Mouse (Mus musculus) embryonic fibroblast, embryonic 13.5 days (primary cell): Measurements from ENCODE around the gene Rnf217. TPM values are rescaled to one million over a fixed set of nuclear protein-coding genes. Genes with fewer than 3 reads are reported as not detected.
A peak's percentile ranks its signal among the peaks of the same experiment; 100 is the strongest.

Experiments
- H3K27ac ChIP-seq: 2 replicates; pipeline ENCODE4 v1.5.1; 2012; ENCODE audit warnings: low read length, control low read depth, inconsistent platforms; ENCODE audit not compliant: insufficient read depth
- H3K4me1 ChIP-seq: 2 replicates; pipeline ENCODE4 v1.6.1; 2011; ENCODE audit warnings: low read length; ENCODE audit not compliant: control insufficient read depth, insufficient read depth
- H3K4me3 ChIP-seq: 2 replicates; pipeline ENCODE4 v1.5.1; 2011; ENCODE audit warnings: mild to moderate bottlenecking, control low read depth, low read length; ENCODE audit not compliant: insufficient read depth
- CTCF ChIP-seq: IDR thresholded peaks from 2 replicates; pipeline ENCODE4 v1.5.1; 2011; ENCODE audit warnings: mild to moderate bottlenecking, control low read depth, low read length, moderate library complexity, borderline replicate concordance; ENCODE audit not compliant: insufficient read depth
- POLR2A ChIP-seq: IDR thresholded peaks from 2 replicates; pipeline ENCODE4 v1.6.1; 2011; ENCODE audit warnings: low read depth, mild to moderate bottlenecking, control low read depth, low read length, moderate library complexity
- polyA plus RNA-seq: library from polyadenylated mRNA; stranded (reverse); fragments of >200 nt; gene quantifications from 2 replicates; pipeline ENCODE4 v1.2.4, GENCODE M21; 2011; ENCODE audit warnings: low read depth; ENCODE audit not compliant: missing spikeins, insufficient read length

The Rnf217 gene
- polyA plus RNA-seq, 1 experiment = 7.2 TPM

GRCm38 (mm10) chr10:31538243-31538642 is 70.7 kb downstream of the Rnf217 start:
- TF ChIP-seq CTCF = no peak
- TF ChIP-seq POLR2A = no peak
- peaks cover 13% of the 10 kb centered on the region for H3K4me1 ChIP-seq
- peak overlapping the region; percentile 70; the same call in 1 of the 2 replicates for H3K27ac ChIP-seq
- no peak overlapping the region for H3K4me3 ChIP-seq

GRCm38 (mm10) chr10:31537213-31537612 is 71.8 kb downstream of the Rnf217 start:
- H3K27ac ChIP-seq = no peak overlapping the region
- H3K4me1 ChIP-seq = peaks cover 16% of the 10 kb centered on the region
- TF ChIP-seq CTCF (no peak), POLR2A (no peak)
- no peak overlapping the region for H3K4me3 ChIP-seq

DNA sequence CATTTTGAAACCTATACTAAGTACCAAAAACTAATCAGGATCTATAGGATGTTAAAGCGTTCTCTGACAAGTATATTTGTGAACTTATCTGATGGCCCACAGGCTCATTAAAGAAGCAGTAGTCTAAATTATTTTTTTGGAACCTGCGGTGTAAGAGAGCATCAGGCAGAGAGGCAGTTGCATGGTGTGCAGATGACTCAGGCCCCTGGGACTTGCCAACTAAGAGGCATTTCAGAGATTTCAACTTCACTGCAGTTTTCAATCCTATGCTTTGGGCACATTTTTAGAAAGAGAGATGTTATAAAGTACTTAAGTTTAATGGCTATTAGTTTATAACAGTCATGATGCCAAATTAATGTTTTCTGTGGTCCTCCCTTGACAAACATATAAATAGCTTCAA is 73.9 kb downstream of the Rnf217 start:
- H3K27ac ChIP-seq = no peak overlapping the region
- TF ChIP-seq POLR2A (no peak), CTCF (no peak)
- peaks cover 16% of the 10 kb centered on the region for H3K4me1 ChIP-seq
- no peak overlapping the region for H3K4me3 ChIP-seq

GRCm38 (mm10) chr10:31533270-31533826 is 75.6 kb downstream of the Rnf217 start:
- no peak for TF ChIP-seq POLR2A
- TF ChIP-seq CTCF = no peak
- Histone ChIP-seq H3K27ac (peak overlapping the region; percentile 41; the same call in 1 of the 2 replicates), H3K4me1 (peaks cover 16% of the 10 kb centered on the region), H3K4me3 (no peak overlapping the region)

- TF ChIP-seq POLR2A (no peak), CTCF (no peak)
- H3K27ac ChIP-seq = peak overlapping the region; percentile 41; the same call in 1 of the 2 replicates
- H3K4me1 ChIP-seq = peaks cover 16% of the 10 kb centered on the region
- H3K4me3 ChIP-seq = no peak overlapping the region
These were observed 76.2 kb downstream of the Rnf217 start for GRCm38 (mm10) chr10:31532782-31533181.

GRCm38 (mm10) chr10:31528297-31528984 is 80.5 kb downstream of the Rnf217 start:
- no peak overlapping the region for H3K4me3 ChIP-seq
- H3K4me1 ChIP-seq = peaks cover 11% of the 10 kb centered on the region
- TF ChIP-seq CTCF (no peak), POLR2A (no peak)
- no peak overlapping the region for H3K27ac ChIP-seq

DNA sequence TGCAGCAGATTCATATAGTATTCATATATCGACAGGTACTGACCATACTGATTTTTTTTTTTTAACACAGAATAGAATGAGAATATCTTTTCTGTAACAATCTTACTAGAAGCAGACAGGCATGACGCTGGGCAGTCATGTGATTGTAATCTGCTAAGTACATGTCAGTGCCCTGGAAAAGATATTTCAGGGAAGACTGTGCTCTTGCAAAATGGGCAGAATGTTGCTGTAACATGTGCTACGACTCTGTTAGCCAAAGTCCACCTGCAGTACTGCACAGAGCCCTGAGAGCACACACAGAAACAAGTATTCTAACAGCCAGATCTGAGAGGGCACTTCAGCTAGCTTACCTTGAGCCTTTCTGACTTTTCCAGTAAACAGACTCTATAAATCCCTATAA is 83.3 kb downstream of the Rnf217 start:
- no peak overlapping the region for H3K27ac ChIP-seq
- H3K4me3 ChIP-seq = no peak overlapping the region
- H3K4me1 ChIP-seq = peaks cover 8% of the 10 kb centered on the region
- TF ChIP-seq POLR2A = no peak
- no peak for TF ChIP-seq CTCF

DNA sequence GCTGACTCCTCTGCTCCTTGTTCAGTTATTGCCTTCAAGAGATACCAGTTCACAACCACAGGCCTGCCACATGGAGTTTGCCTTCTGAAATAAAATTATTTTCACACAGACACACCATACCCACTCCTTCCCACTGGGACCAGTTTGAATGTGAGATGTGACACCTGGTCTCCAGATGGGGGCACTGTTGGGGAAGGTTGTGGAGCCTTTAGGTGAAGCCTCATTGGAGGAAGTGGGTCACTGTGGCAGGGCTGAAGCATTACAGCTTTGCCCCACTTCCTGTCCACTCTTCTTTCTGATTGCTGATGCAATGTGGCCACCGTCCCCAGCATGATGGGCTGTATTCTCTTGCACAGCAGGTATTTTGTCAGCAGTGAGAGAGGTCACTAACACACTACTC is 89.6 kb downstream of the Rnf217 start:
- TF ChIP-seq POLR2A (no peak), CTCF (no peak)
- no peaks in the 10 kb centered on the region for H3K4me1 ChIP-seq
- no peak overlapping the region for H3K27ac ChIP-seq
- no peak overlapping the region for H3K4me3 ChIP-seq

DNA sequence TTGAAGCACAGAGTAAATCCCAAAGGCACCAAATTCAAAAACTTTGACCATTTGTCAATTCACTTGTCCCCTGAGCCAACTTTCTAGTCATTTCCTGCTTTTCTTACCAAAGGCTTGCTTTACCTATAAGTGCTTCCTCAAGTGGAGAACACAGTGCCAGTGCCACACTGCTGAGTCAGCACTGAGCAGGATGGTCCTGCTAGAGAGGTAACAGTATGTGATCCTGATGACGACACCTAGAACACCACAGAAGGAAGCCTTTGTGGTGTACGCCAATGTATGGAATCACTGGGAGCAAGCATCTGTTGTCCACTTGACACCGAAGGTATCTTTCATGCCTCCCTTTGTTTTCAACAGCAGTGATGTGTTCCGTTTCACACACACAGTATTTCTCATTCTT is 90.8 kb downstream of the Rnf217 start:
- Histone ChIP-seq H3K4me1 (no peaks in the 10 kb centered on the region), H3K4me3 (no peak overlapping the region), H3K27ac (no peak overlapping the region)
- TF ChIP-seq POLR2A (no peak), CTCF (no peak)

DNA sequence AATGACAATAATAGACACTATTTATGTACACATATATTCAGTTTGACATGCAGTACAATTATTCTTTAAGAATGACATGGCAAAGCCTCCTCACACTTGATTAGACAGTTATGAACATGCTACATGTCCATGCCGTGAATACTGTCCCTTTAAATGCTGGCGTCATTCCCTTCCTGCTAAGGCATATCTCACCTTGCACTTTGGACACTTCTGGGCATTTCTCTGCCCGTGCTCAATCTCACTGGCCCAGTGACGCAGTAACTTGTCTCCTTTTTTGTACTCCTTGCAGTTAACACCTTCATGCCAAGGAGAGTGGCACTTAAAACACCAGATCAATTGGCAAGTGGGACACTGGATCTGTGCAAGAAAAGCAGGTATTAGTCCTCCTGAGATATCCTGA is 91.8 kb downstream of the Rnf217 start:
- TF ChIP-seq POLR2A (no peak), CTCF (no peak)
- H3K4me3 ChIP-seq = no peak overlapping the region
- H3K4me1 ChIP-seq = no peaks in the 10 kb centered on the region
- H3K27ac ChIP-seq = no peak overlapping the region
